Mouse (Mus musculus) kidney, embryonic 15.5 days (tissue): ENCODE data around the gene Poc1b. TPM values are rescaled to one million over a fixed set of nuclear protein-coding genes. Genes with fewer than 3 reads are reported as not detected.
A peak's percentile ranks its signal among the peaks of the same experiment; 100 is the strongest.

Experiments
- ATAC-seq: fragments of 200-750 bp; cut with Nextera tagmentation; replicated peaks from 2 replicates; pipeline ENCODE4 v1.8.0; 2017; ENCODE audit warnings: moderate TSS enrichment; ENCODE audit not compliant: low FRiP score
- H3K27ac ChIP-seq: fragments of 300-500 bp; sonication (generic); 2 replicates; pipeline ENCODE4 v1.5.1; 2015; ENCODE audit warnings: mild to moderate bottlenecking, inconsistent platforms
- H3K27me3 ChIP-seq: fragments of 300-500 bp; sonication (generic); 2 replicates; pipeline ENCODE4 v1.6.1; 2015; ENCODE audit warnings: inconsistent platforms
- H3K36me3 ChIP-seq: fragments of 300-500 bp; sonication (generic); 2 replicates; pipeline ENCODE4 v1.6.1; 2015; ENCODE audit warnings: inconsistent platforms
- H3K4me1 ChIP-seq: fragments of 300-500 bp; sonication (generic); 2 replicates; pipeline ENCODE4 v1.6.1; 2015; ENCODE audit warnings: inconsistent platforms
- H3K4me2 ChIP-seq: fragments of 300-500 bp; sonication (generic); 2 replicates; pipeline ENCODE4 v1.6.1; 2015; ENCODE audit warnings: moderate library complexity, mild to moderate bottlenecking, inconsistent platforms
- H3K4me3 ChIP-seq: fragments of 300-500 bp; sonication (generic); replicated peaks from 2 replicates; pipeline ENCODE4 v1.5.1; 2015; ENCODE audit warnings: mild to moderate bottlenecking, inconsistent platforms
- H3K9ac ChIP-seq: fragments of 300-500 bp; sonication (generic); 2 replicates; pipeline ENCODE4 v1.6.1; 2015; ENCODE audit warnings: mild to moderate bottlenecking, inconsistent platforms
- H3K9me3 ChIP-seq: fragments of 300-500 bp; sonication (generic); replicated peaks from 2 replicates; pipeline ENCODE4 v1.6.1; 2016; ENCODE audit warnings: inconsistent platforms
- WGBS: fragments of 180-500 bp; shearing (Covaris S2); methylation state at CpG from one replicate; pipeline ENCODE4 v1.1.7; 2015; ENCODE audit warnings: mixed read lengths; 5-methylcytosine and 5-hydroxymethylcytosine counted together
- polyA plus RNA-seq: library from polyadenylated mRNA; unstranded; fragments of >200 nt; fragmentation: Nextera tagmentation; extraction: Ambion mirVana; gene quantifications from 2 replicates; pipeline ENCODE4 v1.2.1, GENCODE M21; 2015

The Poc1b gene
- polyA plus RNA-seq, 1 experiment from 2014 or later: 25.5 TPM

DNA sequence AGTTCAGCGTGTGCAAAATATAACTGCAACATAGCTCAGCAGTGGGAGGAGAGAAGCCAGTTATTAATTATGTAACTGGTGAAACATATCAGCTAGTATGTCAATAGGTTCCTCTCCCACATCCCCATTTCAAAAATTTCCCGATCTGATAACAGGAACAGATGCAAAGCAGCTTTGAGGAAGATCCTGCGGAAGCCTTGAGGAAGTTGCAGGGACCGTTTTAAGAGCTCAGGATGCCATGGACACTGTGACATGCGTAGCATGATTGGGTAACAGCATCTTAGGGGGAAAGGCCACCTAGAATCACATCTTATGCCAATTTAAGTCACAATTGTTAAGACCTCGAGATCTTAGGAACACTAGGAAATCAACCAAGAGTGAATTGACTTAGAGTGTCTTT is 16.9 kb upstream of the Poc1b start:
- Histone ChIP-seq H3K4me1 (0 out of 2 replicates have a peak, but pooled peaks cover 4% of the 10 kb centered on the region), H3K9ac (no peak overlapping the region), H3K27ac (no peak overlapping the region), H3K36me3 (no peaks in the 10 kb centered on the region), H3K4me2 (no peak overlapping the region), H3K27me3 (peaks cover 5% of the 10 kb centered on the region; the same call in 1 of the 2 replicates), H3K9me3 (no peaks in the 10 kb centered on the region), H3K4me3 (no peak overlapping the region)
- WGBS: 78% methylated on average over 6 of the region's 6 CpGs
- no peak for ATAC-seq

DNA sequence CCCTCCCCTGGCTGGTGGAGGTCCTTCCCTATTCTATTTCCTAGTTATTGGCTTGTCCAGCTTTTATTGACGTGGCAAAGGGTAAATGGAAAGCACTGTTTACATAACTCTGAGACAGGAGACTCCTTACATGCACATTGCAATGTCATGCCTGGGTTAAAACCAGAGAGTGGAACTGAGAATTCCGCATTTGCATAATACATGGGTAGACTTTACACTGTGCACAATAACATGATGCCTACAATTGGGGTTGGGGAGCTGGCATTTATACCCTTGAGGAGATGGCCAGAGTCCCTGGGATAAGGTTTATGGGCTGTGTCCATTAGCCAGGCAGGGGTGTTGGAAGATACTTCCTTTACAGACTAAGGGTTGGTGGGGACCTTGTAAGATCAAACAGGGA is 13.5 kb upstream of the Poc1b start:
- H3K27ac ChIP-seq: no peak overlapping the region
- ATAC-seq: no peak
- H3K4me1 ChIP-seq: no peaks in the 10 kb centered on the region
- H3K9me3 ChIP-seq: no peaks in the 10 kb centered on the region
- no peak overlapping the region for H3K4me3 ChIP-seq
- no peaks in the 10 kb centered on the region for H3K27me3 ChIP-seq
- no peak overlapping the region for H3K4me2 ChIP-seq
- whole genome bisulfite sequencing: 59% methylated on average over 2 of the region's 2 CpGs
- H3K9ac ChIP-seq: no peak overlapping the region
- H3K36me3 ChIP-seq: no peaks in the 10 kb centered on the region

DNA sequence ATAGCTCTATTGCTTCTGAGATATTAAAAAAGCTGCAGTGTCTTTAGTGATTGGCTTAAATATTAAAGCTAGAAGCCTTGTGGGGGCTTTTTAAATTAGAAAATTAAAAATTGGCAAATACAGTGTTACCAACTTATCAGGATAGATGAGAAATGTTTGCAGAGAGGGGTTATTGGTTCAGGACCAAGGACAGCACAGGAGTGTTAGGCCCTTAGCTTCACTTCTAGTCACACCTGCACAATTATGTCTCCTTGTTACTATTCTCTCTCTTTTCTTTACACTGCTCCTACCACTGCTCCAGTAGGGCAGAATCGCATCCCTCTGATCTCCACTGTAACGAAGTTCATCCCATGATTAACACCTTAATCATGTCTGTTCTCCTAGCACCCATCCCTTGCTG is 11.7 kb upstream of the Poc1b start:
- ATAC-seq: no peak
- Histone ChIP-seq H3K36me3 (no peaks in the 10 kb centered on the region), H3K9ac (no peak overlapping the region), H3K27me3 (no peaks in the 10 kb centered on the region), H3K27ac (no peak overlapping the region), H3K4me3 (no peak overlapping the region), H3K9me3 (no peaks in the 10 kb centered on the region), H3K4me2 (no peak overlapping the region), H3K4me1 (no peaks in the 10 kb centered on the region)
- 65% methylated on average over 2 of the region's 2 CpGs for WGBS

DNA sequence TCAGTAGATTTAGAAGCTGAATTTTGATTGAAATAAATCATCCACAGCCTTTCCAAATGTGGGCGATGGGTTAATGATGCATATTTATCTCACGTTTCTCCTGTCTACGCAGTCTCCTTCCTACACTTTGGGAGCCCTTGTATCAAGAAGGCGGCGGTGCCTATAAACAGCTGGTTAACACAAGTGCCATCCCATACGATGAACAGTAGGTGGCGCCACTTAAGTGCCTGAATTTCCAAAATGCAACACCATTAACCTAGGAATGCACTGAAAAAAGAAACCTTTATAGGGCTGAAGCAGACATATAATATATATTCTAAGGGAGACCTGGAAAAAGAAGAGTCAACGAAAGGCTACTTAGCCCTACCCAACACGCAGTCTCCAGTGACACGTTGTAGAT is 9.5 kb upstream of the Poc1b start:
- 65% methylated on average over 10 of the region's 10 CpGs for WGBS
- Histone ChIP-seq H3K9me3 (no peaks in the 10 kb centered on the region), H3K4me1 (no peaks in the 10 kb centered on the region), H3K27ac (no peak overlapping the region), H3K36me3 (no peaks in the 10 kb centered on the region), H3K27me3 (no peaks in the 10 kb centered on the region), H3K9ac (no peak overlapping the region), H3K4me2 (no peak overlapping the region), H3K4me3 (no peak overlapping the region)
- ATAC-seq: no peak

DNA sequence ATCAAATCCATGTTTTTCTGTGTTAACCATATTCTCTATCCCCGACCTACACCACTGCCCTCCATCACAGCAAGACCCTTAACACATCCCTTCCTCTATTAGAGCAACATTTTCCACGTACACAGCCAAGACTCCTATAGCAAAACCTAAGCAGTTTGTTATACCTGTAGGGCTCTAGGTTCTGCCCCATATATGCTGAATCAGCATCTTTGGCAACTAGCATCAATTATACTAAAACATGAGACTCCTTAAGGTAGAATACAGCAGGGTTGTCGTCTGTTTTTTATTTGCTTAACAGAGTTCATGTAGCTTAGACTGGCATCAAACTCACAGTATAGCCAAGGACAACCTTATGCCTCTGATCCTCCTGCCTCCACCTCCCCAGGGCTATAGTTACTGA is 1.3 kb upstream of the Poc1b start:
- H3K9me3 ChIP-seq: peaks cover 4% of the 10 kb centered on the region; the same call in 1 of the 2 replicates
- peaks cover 24% of the 10 kb centered on the region for H3K36me3 ChIP-seq
- peaks cover 20% of the 10 kb centered on the region for H3K4me1 ChIP-seq
- 80% methylated on average over 3 of the region's 3 CpGs for WGBS
- no peak overlapping the region for H3K4me2 ChIP-seq
- no peak for ATAC-seq
- no peaks in the 10 kb centered on the region for H3K27me3 ChIP-seq
- H3K9ac ChIP-seq: no peak overlapping the region
- no peak overlapping the region for H3K4me3 ChIP-seq
- no peak overlapping the region for H3K27ac ChIP-seq

DNA sequence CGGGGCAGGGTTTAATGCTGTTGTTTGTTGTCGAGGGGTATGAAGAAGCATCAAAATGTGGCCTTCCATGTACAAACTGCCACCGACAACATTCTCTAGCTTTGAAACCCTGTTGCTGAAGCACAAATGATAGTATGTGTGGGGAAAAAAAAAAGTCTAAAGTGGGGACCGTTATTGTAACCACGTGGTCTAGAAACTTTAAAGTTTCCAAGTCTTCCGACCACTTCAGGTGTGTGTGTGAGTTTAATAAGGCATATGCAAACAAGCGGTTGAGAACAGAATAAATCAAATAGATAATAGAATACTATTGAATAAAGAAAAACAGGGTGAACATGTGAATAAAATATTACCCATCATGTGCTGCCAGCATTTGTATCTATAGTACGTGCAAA is 529 bp upstream of the Poc1b start:
- H3K4me3 ChIP-seq: peak overlapping the region; percentile 69
- WGBS: 36% methylated on average over 8 of the region's 8 CpGs
- H3K9ac ChIP-seq: peak overlapping the region; percentile 72
- no peaks in the 10 kb centered on the region for H3K27me3 ChIP-seq
- H3K9me3 ChIP-seq: peaks cover 4% of the 10 kb centered on the region; the same call in 1 of the 2 replicates
- peak overlapping the region; percentile 97 for H3K4me2 ChIP-seq
- ATAC-seq: no peak
- H3K27ac ChIP-seq: peak overlapping the region; percentile 77
- H3K4me1 ChIP-seq: peaks cover 26% of the 10 kb centered on the region
- peaks cover 31% of the 10 kb centered on the region for H3K36me3 ChIP-seq

DNA sequence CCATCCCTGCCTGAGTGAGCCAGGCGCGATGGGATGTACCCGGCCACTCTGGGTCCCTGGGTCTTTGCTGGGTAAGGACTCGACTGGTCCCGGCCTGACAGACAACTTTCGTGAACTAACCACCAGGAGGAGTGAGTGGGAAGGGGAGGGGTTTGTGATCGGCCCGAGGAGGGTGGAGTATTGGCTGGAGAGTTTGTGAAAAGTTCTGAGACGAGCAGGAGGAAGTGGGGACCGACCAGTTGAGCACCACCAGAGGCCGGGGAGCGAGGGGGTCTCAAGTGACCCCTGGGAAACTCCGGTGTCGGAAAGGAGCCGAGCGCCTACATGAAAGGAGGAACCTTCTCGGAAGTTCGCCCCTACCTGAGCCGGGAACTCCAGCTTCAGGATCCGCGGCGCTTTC is 1.1 kb downstream of the Poc1b start, which contains the start of gene Galnt4:
Gene Galnt4, plus strand, starts transcription at position 196 of the 400 bp plus-strand sequence.
- no peaks in the 10 kb centered on the region for H3K27me3 ChIP-seq
- peaks cover 28% of the 10 kb centered on the region for H3K4me1 ChIP-seq
- peaks cover 4% of the 10 kb centered on the region; the same call in 1 of the 2 replicates for H3K9me3 ChIP-seq
- WGBS: under 1% methylated on average over 22 of the region's 22 CpGs
- H3K27ac ChIP-seq: peak within 1 kb of the TSS; percentile 77
- H3K9ac ChIP-seq: peak within 1 kb of the TSS; percentile 72
- H3K36me3 ChIP-seq: peaks cover 33% of the 10 kb centered on the region
- peak within 1 kb of the TSS; percentile 69 for H3K4me3 ChIP-seq
- H3K4me2 ChIP-seq: peak within 1 kb of the TSS; percentile 97
- ATAC-seq: peak; percentile 89

DNA sequence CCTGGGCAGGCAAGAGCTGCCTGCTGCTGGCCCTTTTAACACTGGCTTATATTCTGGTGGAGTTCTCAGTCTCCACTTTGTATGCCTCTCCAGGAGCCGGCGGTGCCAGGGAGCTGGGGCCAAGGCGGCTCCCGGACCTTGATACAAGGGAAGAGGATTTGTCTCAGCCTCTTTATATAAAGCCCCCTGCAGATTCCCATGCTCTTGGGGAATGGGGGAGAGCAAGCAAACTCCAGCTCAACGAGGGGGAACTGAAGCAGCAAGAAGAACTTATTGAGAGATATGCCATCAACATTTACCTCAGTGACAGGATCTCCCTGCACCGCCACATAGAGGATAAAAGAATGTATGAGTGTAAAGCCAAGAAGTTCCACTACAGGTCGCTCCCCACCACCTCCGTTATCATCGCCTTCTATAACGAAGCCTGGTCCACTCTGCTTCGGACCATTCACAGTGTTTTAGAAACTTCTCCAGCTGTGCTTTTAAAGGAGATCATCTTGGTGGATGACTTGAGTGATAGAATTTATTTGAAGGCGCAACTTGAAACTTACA is 1.7 kb downstream of the Poc1b start:
- H3K4me3 ChIP-seq: peak overlapping the region; percentile 69
- H3K4me2 ChIP-seq: peak overlapping the region; percentile 97
- H3K27ac ChIP-seq: no peak overlapping the region
- 35% methylated on average over 12 of the region's 12 CpGs for WGBS
- H3K36me3 ChIP-seq: peaks cover 30% of the 10 kb centered on the region
- H3K9ac ChIP-seq: peak overlapping the region; percentile 72
- peaks cover 28% of the 10 kb centered on the region for H3K4me1 ChIP-seq
- no peak; the same call in 1 of the 2 replicates for ATAC-seq
- no peaks in the 10 kb centered on the region for H3K27me3 ChIP-seq
- H3K9me3 ChIP-seq: peaks cover 4% of the 10 kb centered on the region; the same call in 1 of the 2 replicates

DNA sequence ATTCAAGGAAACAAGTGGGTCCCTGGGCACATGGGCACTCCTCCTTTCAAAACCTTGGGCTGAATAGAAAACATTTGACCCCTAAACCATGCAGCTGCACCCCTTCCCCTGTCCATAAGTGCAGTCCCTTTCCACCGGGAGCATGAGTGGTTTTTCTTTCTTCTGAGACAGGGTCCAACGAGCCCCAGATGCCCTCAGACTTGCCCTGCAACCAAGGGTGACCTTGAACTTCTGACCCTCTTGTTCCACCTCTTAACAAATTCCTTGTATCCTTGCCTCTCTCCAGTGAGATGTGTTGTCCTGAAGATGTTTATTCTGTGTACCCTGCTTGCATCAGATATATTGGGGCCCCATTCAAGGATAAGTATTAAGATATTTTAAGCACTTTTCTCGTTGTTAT is 6.7 kb downstream of the Poc1b start:
- Histone ChIP-seq H3K4me2 (no peak overlapping the region), H3K9me3 (peaks cover 4% of the 10 kb centered on the region; the same call in 1 of the 2 replicates), H3K27me3 (no peaks in the 10 kb centered on the region), H3K9ac (no peak overlapping the region), H3K4me3 (no peak overlapping the region), H3K27ac (no peak overlapping the region), H3K36me3 (peaks cover 23% of the 10 kb centered on the region), H3K4me1 (peaks cover 54% of the 10 kb centered on the region)
- ATAC-seq: no peak
- WGBS: 35% methylated on average over 3 of the region's 3 CpGs

DNA sequence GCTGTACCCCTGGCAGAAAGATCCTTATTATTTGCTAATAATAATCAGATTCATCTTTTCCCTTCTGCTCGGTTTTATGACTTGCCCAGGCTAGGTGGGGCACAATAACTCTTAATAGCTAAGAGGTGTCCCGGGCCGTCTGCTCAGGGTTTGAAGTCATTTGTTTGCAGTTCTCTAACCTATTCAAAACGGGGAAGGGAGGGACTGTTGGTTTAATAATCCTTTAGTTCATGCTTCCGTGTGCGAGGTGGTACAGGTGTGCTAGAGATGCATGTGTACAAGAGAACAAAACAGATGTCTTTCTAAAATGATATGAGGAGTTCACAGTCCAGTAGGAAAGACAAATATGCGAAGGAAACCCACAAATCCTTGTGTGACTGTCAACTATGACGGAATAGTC is 7.5 kb downstream of the Poc1b start:
- no peak overlapping the region for H3K4me3 ChIP-seq
- WGBS: 71% methylated on average over 8 of the region's 8 CpGs
- no peaks in the 10 kb centered on the region for H3K27me3 ChIP-seq
- no peak overlapping the region for H3K9ac ChIP-seq
- no peak for ATAC-seq
- H3K27ac ChIP-seq: no peak overlapping the region
- H3K4me1 ChIP-seq: peaks cover 54% of the 10 kb centered on the region
- peaks cover 4% of the 10 kb centered on the region; the same call in 1 of the 2 replicates for H3K9me3 ChIP-seq
- peaks cover 20% of the 10 kb centered on the region for H3K36me3 ChIP-seq
- no peak overlapping the region for H3K4me2 ChIP-seq

DNA sequence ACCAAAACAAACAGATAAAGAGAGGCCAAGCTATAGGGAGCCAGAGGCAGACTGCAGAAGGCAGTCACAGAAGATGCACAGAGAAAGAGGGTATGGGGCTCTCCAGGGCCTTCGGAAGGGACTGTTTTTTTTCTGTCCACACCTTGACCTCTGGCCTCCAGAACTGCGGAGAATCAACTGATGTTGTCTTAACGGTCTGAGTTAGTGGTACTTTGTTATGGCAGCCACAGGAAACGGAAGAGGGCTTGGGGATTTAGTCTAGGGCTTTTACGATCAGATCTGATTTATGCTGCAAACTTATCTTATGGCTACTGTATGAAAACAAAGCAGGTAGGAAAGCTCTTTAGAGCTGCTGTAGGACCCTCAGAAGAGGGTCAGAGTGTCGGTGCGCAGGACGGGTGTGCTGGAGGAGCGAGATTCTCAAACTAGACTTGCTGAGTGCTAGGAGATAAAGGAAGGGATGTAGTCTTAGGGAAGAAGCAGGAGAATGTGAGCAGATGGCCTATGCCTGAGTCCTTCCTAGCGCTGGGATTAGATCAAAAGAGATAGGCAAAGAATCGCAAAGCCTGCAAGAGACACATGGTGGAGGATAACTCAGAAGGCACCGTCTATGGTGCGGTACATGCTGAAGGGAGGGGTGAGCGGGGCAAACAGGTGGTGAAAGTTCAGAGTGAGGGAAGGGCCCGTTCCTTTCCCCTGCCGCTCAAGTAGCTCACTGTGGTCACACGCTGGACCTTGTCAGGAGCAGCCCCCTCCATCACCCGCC is 8.8 kb downstream of the Poc1b start:
- 11% methylated on average over 18 of the region's 18 CpGs for WGBS
- Histone ChIP-seq H3K27ac (peak overlapping the region; percentile 42), H3K4me3 (no peak overlapping the region), H3K4me2 (peak overlapping the region; percentile 42), H3K9ac (0 out of 2 replicates have a peak overlapping the region, but pooled peaks have one; percentile 27), H3K9me3 (no peaks in the 10 kb centered on the region), H3K4me1 (peaks cover 54% of the 10 kb centered on the region), H3K27me3 (no peaks in the 10 kb centered on the region), H3K36me3 (peaks cover 8% of the 10 kb centered on the region; the same call in 1 of the 2 replicates)
- ATAC-seq: peak; percentile 24; the same call in 1 of the 2 replicates

DNA sequence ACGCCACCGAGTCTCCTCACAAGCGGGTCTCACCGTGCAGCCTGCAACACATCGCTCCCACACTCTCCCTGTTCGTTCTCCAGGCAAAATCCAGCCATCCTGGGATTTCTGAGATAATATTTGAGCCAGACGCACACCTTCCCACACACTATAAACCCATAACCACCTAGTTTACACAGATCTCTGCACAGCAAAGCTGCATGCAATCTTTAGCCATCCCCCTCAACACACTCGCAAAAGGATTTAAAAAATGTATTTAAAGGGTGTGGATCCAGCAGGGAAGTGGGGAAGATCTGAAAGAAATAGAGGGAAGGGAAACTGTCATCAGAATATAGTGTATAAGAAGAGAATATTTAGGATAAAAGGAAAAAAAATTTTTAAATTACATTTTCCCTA is 9.4 kb downstream of the Poc1b start:
- H3K36me3 ChIP-seq: peaks cover 2% of the 10 kb centered on the region; the same call in 1 of the 2 replicates
- no peaks in the 10 kb centered on the region for H3K27me3 ChIP-seq
- no peak overlapping the region for H3K4me3 ChIP-seq
- H3K9ac ChIP-seq: no peak overlapping the region
- no peak for ATAC-seq
- 30% methylated on average over 8 of the region's 8 CpGs for WGBS
- peak overlapping the region; percentile 42; the same call in 1 of the 2 replicates for H3K27ac ChIP-seq
- H3K4me1 ChIP-seq: peaks cover 48% of the 10 kb centered on the region
- no peaks in the 10 kb centered on the region for H3K9me3 ChIP-seq
- peak overlapping the region; percentile 42 for H3K4me2 ChIP-seq
